Mouse (Mus musculus) layer of hippocampus, postnatal 14 days (tissue): ENCODE measurements around the gene Reep1. TPM values are rescaled to one million over a fixed set of nuclear protein-coding genes. Genes with fewer than 3 reads are reported as not detected.
"Not testable (repeated sequence)": the region's sequence is repeated elsewhere in the genome, so short reads cannot be mapped to it uniquely, and the experiment has no call there.

Experiments used
- DNase-seq, 2 experiments: peaks; one replicate each; pipeline ENCODE4 v3.0.0; 2021 to 2022; ENCODE audit warnings: low spot score in 2 of 2, mixed read lengths in 1 of 2
- total RNA-seq, 2 experiments: library from RNA; stranded (reverse); gene quantifications; 2 replicates each; pipeline ENCODE4 v1.2.3; 2021

Reep1 gene
- total RNA-seq, 2 experiments from 2014 or later = 119 to 120 TPM

DNA sequence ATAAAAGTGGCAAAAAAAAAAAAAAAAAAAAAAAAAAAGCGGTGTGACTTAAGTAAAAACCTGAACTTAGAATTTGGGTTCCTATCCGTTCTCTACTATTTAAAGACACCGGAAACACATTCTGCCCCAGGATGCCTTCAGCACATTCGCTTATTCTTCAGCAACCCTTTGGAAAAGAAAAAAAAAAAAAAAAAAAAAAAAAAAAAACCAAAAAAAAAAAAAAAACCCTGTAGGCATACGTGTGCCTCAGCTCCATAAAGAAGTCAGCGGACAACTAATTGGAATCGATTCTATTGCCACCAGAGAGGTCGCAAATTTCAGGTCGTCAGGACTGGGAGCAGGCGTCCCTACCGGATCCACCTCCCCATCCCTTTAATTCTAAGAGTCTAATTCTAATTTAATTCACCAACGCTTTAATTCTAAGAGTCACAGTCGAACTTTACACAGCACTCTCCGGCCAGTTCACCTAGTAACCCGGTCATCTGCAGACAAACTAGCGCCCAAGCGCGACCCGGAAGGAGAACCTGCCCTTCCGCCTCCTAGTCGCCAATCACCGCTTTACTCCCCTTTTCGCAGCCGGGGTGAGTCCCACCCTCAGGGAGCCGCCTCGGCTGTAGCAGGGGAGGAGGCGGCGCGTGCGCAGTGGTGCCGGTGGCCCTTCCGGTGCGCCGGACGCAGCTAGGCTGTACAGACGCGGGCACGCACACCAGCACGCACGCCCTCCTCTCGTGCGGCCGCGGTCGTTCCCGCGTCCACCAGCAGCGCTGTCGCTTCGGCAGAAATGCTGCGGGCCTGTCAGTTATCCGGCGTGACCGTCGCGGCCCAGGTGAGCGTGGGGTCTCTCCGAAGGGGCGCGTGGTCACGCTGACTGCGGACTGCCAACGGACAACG, 123.6 kb downstream of the Reep1 start, which contains the start of gene Immt:
Gene Immt, plus strand, starts transcription at position 642 of the 891 bp plus-strand sequence.
- peak; percentile 93 to 97 for DNase-seq

DNA sequence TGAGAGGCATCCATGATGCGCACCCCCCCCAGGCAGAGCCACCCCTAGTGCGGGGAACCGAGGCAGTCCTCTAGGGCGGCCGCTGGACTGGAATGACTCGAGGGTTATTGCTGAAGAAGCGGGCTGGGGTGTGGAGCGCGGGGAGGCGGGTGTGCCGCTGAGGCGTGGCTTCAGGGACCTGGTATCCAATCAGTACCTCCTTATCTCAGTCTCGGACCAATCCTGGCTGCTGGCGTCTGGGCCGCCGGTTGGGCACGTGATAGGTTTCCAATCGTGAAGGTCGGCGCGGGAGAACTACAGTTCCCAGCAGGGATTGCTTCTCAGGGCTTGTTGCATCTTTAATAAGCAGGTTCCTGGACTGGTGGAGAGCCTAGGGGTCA, 124.2 kb downstream of the Reep1 start:
- peak; percentile 94 to 98 for DNase-seq

DNA sequence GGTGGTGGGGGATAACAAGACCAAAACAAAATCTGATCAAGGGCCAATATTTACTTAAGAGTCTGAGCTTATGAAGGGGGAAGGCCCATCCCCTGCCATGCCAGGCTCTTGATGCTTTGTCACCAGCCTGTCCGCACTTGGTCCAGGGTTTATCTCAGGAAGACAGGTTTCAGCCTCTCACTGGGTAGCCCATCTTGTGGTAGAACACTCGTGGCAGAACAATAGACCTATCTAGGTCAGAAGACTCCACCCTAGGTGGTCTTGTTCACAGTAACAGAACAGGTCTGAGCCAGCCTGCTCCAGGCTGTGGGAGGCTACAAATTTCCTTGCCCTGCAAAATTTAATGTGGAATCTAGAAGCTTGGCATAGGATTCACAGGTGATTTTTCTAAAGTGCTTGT, 129.4 kb downstream of the Reep1 start:
- no peak for DNase-seq

DNA sequence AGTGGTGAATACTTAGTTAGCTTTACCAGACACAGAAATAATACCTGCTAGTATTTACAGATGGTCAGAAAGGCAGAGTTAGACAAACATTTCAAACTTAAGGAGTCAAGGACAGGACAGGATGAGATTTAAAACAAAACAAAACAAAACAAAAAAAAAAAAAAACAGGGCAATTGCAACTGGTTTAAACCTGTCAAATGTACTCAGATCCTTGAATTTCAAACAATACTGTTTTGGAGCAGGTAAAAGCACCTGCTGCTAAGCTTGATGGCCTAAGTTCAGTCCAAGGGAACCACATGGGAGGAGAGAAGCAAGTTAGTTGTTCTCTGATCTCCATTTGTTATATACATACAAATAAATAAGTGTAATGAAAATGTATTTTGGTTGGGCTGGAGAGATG, 132.5 kb downstream of the Reep1 start:
- no peak for DNase-seq

DNA sequence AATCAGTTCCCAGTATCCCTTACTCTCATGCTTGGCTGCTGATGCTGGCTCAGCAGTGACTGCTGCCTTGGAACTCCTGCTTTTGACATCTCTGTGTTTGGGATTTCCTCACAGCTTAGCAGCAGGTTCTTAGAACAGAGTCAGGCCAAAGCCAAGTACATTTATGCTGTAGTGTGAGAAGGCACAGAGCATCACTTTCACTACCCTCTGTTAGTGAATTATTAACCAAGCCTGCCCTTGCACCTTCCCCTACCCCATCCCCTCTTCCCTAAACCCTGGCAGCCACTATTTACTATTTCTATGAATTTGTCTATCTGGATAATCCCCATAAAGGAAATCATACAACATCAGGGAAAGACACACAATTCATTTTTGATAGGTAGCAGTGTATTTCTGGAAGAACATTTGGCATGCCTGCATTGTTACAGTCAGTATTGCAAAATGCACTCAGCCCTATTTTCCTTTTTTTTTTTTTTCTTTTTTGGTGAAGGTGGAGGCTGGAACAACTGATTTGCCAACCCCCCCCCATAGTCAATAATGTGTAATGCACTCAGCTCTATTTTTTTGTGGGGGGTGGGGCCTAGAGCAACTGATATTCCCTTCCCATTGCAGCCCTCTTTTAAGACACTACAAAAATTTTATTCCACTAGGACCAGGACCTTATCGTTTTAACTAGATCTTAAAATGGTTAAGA, 133.4 kb downstream of the Reep1 start:
- no peak for DNase-seq

DNA sequence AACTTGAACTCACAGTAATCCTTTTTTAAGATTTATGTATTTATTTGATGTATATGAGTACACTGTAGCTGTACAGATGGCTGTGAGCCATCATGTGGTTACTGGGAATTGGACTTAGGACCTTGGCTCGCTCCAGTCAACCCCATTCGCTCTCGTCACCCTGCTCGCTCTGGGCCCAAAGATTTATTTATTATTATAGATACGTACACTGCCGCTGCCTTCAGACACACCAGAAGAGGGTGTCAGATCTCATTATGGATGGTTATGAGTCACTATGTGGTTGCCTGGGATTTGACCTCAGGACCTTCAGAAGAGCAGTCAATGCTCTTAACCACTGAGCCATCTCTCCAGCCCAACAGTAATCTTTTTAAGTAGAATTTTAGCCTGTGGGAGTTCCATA, 139.5 kb downstream of the Reep1 start:
- DNase-seq = not testable (repeated sequence)

Other genes with a start within 250 kb of the Reep1 start
- gene Rnf103, start 213.7 kb upstream of the Reep1 start, total RNA-seq = 10 to 100 TPM; 46.6 to 49.3 TPM
- gene Chmp3, start 163.8 kb upstream of the Reep1 start, total RNA-seq = 10 to 100 TPM; 80.4 to 84.7 TPM
- 10 to 100 TPM; 36.1 to 42.6 TPM for gene Kdm3a, start 74.6 kb upstream of the Reep1 start, total RNA-seq
- 10 to 100 TPM; 28.0 to 28.3 TPM for gene Mrpl35, start 119.4 kb downstream of the Reep1 start, total RNA-seq
- 100 to 1,000 TPM; 144 to 145 TPM for gene Immt, start 123.8 kb downstream of the Reep1 start, total RNA-seq
- 10 to 100 TPM; 63.6 to 71.6 TPM for gene Ptcd3, start 201.2 kb downstream of the Reep1 start, total RNA-seq
- 10 to 100 TPM; 32.2 to 37.3 TPM for gene Polr1a, start 201.5 kb downstream of the Reep1 start, total RNA-seq